Mouse (Mus musculus): ENCODE measurements around the gene Slco4c1. TPM values are rescaled to one million over a fixed set of nuclear protein-coding genes. Genes with fewer than 3 reads are reported as not detected.

Slco4c1 gene
- total and polyA plus RNA-seq, 3 experiments, result not detected

DNA sequence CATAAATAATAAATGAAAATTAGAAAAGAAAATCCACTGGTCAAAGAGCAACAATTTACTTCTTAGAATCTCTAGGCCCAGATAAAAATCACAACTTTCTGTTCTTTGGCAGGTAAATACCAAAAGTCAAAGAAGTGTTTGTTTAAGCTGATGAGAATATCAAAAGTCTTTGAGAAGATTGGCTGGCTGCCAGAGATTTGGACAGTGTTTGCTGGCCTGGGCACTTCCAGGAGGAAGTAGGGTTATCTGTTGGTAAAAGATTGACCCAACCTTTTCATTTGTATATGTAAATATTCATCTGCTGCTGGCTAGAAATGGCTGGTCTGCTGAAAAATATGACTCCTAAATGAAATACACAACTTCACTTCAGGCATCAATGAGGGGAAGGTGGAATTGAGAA, 11.8 kb upstream of the Slco4c1 start:
- Histone ChIP-seq H3K4me3 (ENCODE audit: control insufficient read depth in 1 of 2, insufficient read depth in 1 of 2, low read depth in 2 of 2, low read length in 2 of 2) (no peak overlapping the region), H3K9me3 (replicated peaks; ENCODE audit: insufficient read depth, low read length) (no peaks in the 10 kb centered on the region), H3K9ac (ENCODE audit: control insufficient read depth, low read depth, low read length, poor library complexity, severe bottlenecking) (no peak overlapping the region), H3K36me3 (ENCODE audit: control insufficient read depth in 1 of 2, insufficient read depth in 2 of 2, low read length in 2 of 2) (no peaks in the 10 kb centered on the region), H3K4me1 (ENCODE audit: control insufficient read depth in 1 of 2, insufficient read depth in 2 of 2, low read length in 2 of 2) (no peaks in the 10 kb centered on the region), H3K27me3 (ENCODE audit: control insufficient read depth in 1 of 2, insufficient read depth in 2 of 2, low read length in 2 of 2) (no peaks in the 10 kb centered on the region; a peak in 1 of 4 replicates), H3K27ac (ENCODE audit: control insufficient read depth, low read depth, low read length) (no peak overlapping the region), H3K79me2 (ENCODE audit: control insufficient read depth, insufficient read depth, low read length, poor library complexity) (no peaks in the 10 kb centered on the region)
- DNase-seq (ENCODE audit: low read depth, low spot score), result peak; percentile 12
- TF ChIP-seq ZKSCAN1 (IDR thresholded peaks at IDR 0.05; ENCODE audit: low read depth, low read length) (no peak), EP300 (IDR thresholded peaks at IDR 0.05; ENCODE audit: low read depth in 1 of 2, low read length in 2 of 2) (0 out of 4 replicates have a peak, but pooled peaks of 1 of the 2 experiments have one; percentile 6)

DNA sequence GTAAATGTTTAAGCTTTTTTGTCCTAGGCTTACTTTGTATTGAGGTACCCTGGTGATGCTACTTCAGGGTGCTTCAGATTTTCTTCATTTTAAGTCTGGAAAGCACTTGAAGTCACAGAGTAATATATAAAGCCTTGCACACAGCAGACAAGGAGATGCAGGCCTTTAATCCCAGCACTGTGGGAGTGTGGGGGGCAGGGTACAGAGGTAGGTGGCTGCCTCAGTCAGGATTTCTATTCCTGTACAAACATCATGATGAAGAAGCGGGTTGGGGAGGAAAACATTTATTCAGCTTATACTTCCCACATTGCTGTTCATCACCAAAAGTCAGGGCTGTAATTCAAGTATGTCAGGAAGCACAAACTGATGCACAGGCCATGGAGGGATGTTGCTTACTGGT, 6.6 kb upstream of the Slco4c1 start:
- TF ChIP-seq GATA1 (IDR thresholded peaks at IDR 0.05; ENCODE audit: low read depth, low read length), result no peak
- no peak for TF ChIP-seq MAZ (IDR thresholded peaks at IDR 0.05; ENCODE audit: low read depth, low read length)
- no peak for TF ChIP-seq MXI1 (IDR thresholded peaks at IDR 0.05; ENCODE audit: low read depth, low read length)
- no peak for TF ChIP-seq TBP (IDR thresholded peaks at IDR 0.05; ENCODE audit: low read depth, low read length)
- H3K27ac ChIP-seq (ENCODE audit: control insufficient read depth, low read depth, low read length), result no peak overlapping the region
- no peak for DNase-seq (ENCODE audit: low read depth, low spot score)
- H3K27me3 ChIP-seq (ENCODE audit: control insufficient read depth in 1 of 2, insufficient read depth in 2 of 2, low read length in 2 of 2), result no peaks in the 10 kb centered on the region
- H3K79me2 ChIP-seq (ENCODE audit: control insufficient read depth, insufficient read depth, low read length, poor library complexity), result no peaks in the 10 kb centered on the region
- H3K9me3 ChIP-seq (replicated peaks; ENCODE audit: insufficient read depth, low read length), result no peaks in the 10 kb centered on the region
- no peak overlapping the region for H3K4me3 ChIP-seq (ENCODE audit: control insufficient read depth in 1 of 2, insufficient read depth in 1 of 2, low read depth in 2 of 2, low read length in 2 of 2)
- no peaks in the 10 kb centered on the region; a peak in 1 of 4 replicates for H3K4me1 ChIP-seq (ENCODE audit: control insufficient read depth in 1 of 2, insufficient read depth in 2 of 2, low read length in 2 of 2)
- H3K36me3 ChIP-seq (ENCODE audit: control insufficient read depth in 1 of 2, insufficient read depth in 2 of 2, low read length in 2 of 2), result no peaks in the 10 kb centered on the region
- H3K9ac ChIP-seq (ENCODE audit: control insufficient read depth, low read depth, low read length, poor library complexity, severe bottlenecking), result no peak overlapping the region

DNA sequence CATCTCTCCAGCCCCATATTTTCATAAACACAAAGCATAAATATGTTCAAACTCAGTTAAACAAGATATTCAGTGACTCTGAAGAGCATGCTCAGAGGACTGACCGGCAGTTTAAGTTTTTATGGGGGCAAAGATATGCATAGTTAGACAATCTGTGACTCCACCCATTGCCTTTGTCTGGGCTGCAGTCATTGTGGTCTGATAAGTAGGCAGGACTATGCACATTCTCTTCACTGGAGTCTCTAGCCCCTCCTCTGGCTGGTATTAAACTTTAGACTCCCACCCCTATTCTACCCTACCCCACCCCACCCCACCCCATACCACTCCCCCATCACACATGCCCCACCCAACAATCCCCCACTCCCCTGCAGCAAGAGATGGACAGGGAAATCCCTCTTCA, 4.1 kb upstream of the Slco4c1 start:
- Histone ChIP-seq H3K36me3 (ENCODE audit: control insufficient read depth in 1 of 2, insufficient read depth in 2 of 2, low read length in 2 of 2) (no peaks in the 10 kb centered on the region; a peak in 1 of 4 replicates), H3K9me3 (replicated peaks; ENCODE audit: insufficient read depth, low read length) (no peaks in the 10 kb centered on the region), H3K27ac (ENCODE audit: control insufficient read depth, low read depth, low read length) (no peak overlapping the region), H3K4me3 (ENCODE audit: control insufficient read depth in 1 of 2, insufficient read depth in 1 of 2, low read depth in 2 of 2, low read length in 2 of 2) (no peak overlapping the region), H3K4me1 (ENCODE audit: control insufficient read depth in 1 of 2, insufficient read depth in 2 of 2, low read length in 2 of 2) (no peaks in the 10 kb centered on the region; a peak in 1 of 4 replicates), H3K27me3 (ENCODE audit: control insufficient read depth in 1 of 2, insufficient read depth in 2 of 2, low read length in 2 of 2) (no peaks in the 10 kb centered on the region), H3K79me2 (ENCODE audit: control insufficient read depth, insufficient read depth, low read length, poor library complexity) (no peaks in the 10 kb centered on the region), H3K9ac (ENCODE audit: control insufficient read depth, low read depth, low read length, poor library complexity, severe bottlenecking) (no peak overlapping the region)
- peak; percentile 36 for DNase-seq (ENCODE audit: low read depth, low spot score)
- TF ChIP-seq BHLHE40 (IDR thresholded peaks at IDR 0.05; ENCODE audit: borderline replicate concordance, low read depth, low read length) (no peak), MEF2A (IDR thresholded peaks at IDR 0.05; ENCODE audit: extremely low read depth, insufficient replicate concordance, low read depth, low read length, poor library complexity, severe bottlenecking) (no peak), NRF1 (IDR thresholded peaks at IDR 0.05; ENCODE audit: insufficient read depth, low read depth, low read length, poor library complexity, severe bottlenecking) (peak; percentile 51; the same call in 1 of the 2 replicates), POLR2AphosphoS2 (IDR thresholded peaks at IDR 0.05; ENCODE audit: low read length) (no peak), ELF1 (IDR thresholded peaks at IDR 0.05; ENCODE audit: low read depth, low read length) (no peak), SIN3A (IDR thresholded peaks at IDR 0.05; ENCODE audit: low read length) (no peak)
